Mouse (Mus musculus) hindbrain, embryonic 16.5 days (tissue): ENCODE data around the gene 4932438H23Rik. TPM values are rescaled to one million over a fixed set of nuclear protein-coding genes. Genes with fewer than 3 reads are reported as not detected.

Experiments used
- ATAC-seq: fragments of 200-750 bp; cut with Nextera tagmentation; 2 replicates; pipeline ENCODE4 v1.8.0; 2017; ENCODE audit warnings: moderate TSS enrichment, moderate library complexity
- H3K27ac ChIP-seq: fragments of 300-500 bp; sonication (generic); 2 replicates; pipeline ENCODE4 v1.5.1; 2014; ENCODE audit warnings: low read depth, mild to moderate bottlenecking, control low read depth, low read length, moderate library complexity
- H3K27me3 ChIP-seq: fragments of 300-500 bp; sonication (generic); replicated peaks from 2 replicates; pipeline ENCODE4 v1.6.1; 2014; ENCODE audit warnings: low read length; ENCODE audit not compliant: control insufficient read depth, insufficient read depth
- H3K36me3 ChIP-seq: fragments of 300-500 bp; sonication (generic); 2 replicates; pipeline ENCODE4 v1.6.1; 2014; ENCODE audit warnings: mild to moderate bottlenecking, low read length, moderate library complexity, mixed read lengths; ENCODE audit not compliant: control insufficient read depth, insufficient read depth
- H3K4me1 ChIP-seq: fragments of 300-500 bp; sonication (generic); 2 replicates; pipeline ENCODE4 v1.6.1; 2014; ENCODE audit warnings: low read depth, low read length; ENCODE audit not compliant: control insufficient read depth, insufficient read depth
- H3K4me2 ChIP-seq: fragments of 300-500 bp; sonication (generic); 2 replicates; pipeline ENCODE4 v1.6.1; 2014; ENCODE audit warnings: mild to moderate bottlenecking, low read length, control low read depth, moderate library complexity
- H3K4me3 ChIP-seq: fragments of 300-500 bp; sonication (generic); 2 replicates; pipeline ENCODE4 v1.5.1; 2014; ENCODE audit warnings: mild to moderate bottlenecking, low read length, control low read depth, moderate library complexity
- H3K9ac ChIP-seq: fragments of 300-500 bp; sonication (generic); 2 replicates; pipeline ENCODE4 v1.6.1; 2014; ENCODE audit warnings: low read depth, mild to moderate bottlenecking, control low read depth, low read length, moderate library complexity
- H3K9me3 ChIP-seq: fragments of 300-500 bp; sonication (generic); 2 replicates; pipeline ENCODE4 v1.6.1; 2014; ENCODE audit warnings: mild to moderate bottlenecking, low read length, moderate library complexity; ENCODE audit not compliant: control insufficient read depth
- WGBS: fragments of 180-500 bp; shearing (Covaris S2); extraction: QIAGEN DNeasy Blood & Tissue Kit; methylation state at CpG from one replicate; pipeline ENCODE4 v1.1.7; 2014; 5-methylcytosine and 5-hydroxymethylcytosine counted together
- polyA plus RNA-seq: library from polyadenylated mRNA; unstranded; fragments of >200 nt; fragmentation: Nextera tagmentation; extraction: Ambion mirVana; gene quantifications from 2 replicates; pipeline ENCODE4 v1.2.1, GENCODE M21; 2015

4932438H23Rik gene
- polyA plus RNA-seq, 1 experiment from 2014 or later, result 0.88 TPM

DNA sequence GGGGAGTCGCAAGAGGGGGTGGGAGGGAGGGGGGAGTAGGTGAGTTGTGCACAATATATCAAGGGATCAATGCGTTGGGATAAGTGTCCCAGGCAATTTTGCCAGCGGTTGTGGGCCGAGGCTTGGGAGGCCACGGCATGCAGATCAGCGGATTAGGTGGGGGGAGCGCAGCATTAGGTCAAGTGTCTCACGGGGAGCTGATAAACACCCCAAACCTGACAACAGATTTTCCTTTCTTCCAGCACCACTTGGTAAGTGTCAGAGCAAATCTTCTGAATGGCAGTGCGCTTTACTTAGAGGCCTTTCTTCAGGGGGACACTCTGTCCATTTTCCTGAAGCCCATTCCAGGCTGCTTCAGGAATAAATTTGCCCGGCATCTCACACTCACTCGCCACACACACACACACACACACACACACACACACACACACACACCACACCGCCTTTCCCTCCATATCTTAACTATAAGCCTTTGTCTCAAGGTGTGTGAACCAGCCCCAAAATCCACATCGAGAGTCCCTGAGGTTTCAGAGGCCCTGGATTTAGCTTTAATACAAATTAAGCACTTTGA lies 10.6 kb upstream of the 4932438H23Rik start:
- no peaks in the 10 kb centered on the region for H3K36me3 ChIP-seq
- H3K4me1 ChIP-seq, result no peaks in the 10 kb centered on the region
- H3K9ac ChIP-seq, result no peak overlapping the region
- H3K27me3 ChIP-seq, result peaks cover 3% of the 10 kb centered on the region; the same call in 1 of the 2 replicates
- no peak for ATAC-seq
- H3K4me3 ChIP-seq, result no peak overlapping the region
- H3K9me3 ChIP-seq, result no peaks in the 10 kb centered on the region
- 41% methylated on average over 13 of the region's 13 CpGs for WGBS
- no peak overlapping the region for H3K27ac ChIP-seq
- no peak overlapping the region for H3K4me2 ChIP-seq

DNA sequence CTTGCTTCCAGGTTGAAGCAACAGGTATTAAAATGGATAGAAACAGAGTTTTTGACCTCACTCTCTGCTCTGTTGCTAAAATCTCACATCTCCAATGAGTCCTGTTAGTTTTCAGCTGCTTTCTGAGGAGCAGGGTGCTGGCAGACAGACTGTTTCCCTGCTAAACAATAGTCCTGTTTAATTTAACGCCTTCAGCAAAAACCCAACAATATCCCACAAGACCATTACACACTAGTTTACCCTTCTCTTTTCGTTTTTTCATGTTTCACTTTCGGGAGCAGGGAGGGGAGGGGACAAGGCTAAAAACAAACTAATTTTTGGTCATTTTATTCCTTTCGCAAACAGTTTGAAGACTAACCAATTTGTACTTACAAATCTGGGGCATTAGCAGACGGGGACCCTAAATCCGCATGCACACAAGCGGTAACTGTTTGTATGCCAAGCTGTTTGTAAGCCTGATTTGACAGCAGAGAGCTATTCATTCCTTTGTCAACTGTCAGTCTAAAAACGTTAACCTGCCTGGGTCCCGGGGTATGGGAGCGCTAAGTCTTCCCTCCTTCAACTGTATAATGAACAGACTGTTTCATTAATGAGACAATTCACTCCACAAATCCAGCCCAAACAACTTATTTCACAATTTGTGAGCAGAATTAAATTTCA lies 10.0 kb upstream of the 4932438H23Rik start:
- 41% methylated on average over 10 of the region's 10 CpGs for WGBS

DNA sequence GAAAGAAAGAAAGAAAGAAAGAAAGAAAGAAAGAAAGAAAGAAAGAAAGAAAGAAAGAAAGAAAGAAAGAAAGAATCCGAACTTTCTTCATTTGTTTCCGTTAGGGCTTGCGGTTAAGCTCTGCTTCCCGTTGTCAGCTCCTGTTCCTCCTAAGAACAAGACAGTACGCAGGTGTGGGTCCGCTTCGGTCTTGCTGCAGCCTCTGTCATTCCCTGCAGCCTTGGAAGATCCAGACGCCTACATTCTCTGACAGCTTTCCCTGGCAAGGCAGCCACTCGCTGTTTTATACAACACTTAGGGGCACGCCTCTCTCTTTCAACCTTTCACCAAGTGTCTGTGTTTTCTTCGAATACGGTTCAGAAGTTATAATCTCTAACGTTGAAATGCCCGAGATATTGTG lies 8.5 kb upstream of the 4932438H23Rik start:
- 81% methylated on average over 14 of the region's 14 CpGs for WGBS
- no peak for ATAC-seq
- H3K27ac ChIP-seq, result no peak overlapping the region
- no peaks in the 10 kb centered on the region; the same call in 1 of the 2 replicates for H3K27me3 ChIP-seq
- H3K36me3 ChIP-seq, result no peaks in the 10 kb centered on the region
- H3K4me1 ChIP-seq, result no peaks in the 10 kb centered on the region; the same call in 1 of the 2 replicates
- no peak overlapping the region for H3K9ac ChIP-seq
- no peak overlapping the region for H3K4me3 ChIP-seq
- no peak overlapping the region for H3K4me2 ChIP-seq
- H3K9me3 ChIP-seq, result no peaks in the 10 kb centered on the region

More for the DNA sequence above, 10.0 kb upstream of the 4932438H23Rik start:
- no peaks in the 10 kb centered on the region for H3K36me3 ChIP-seq
- H3K27me3 ChIP-seq, result peaks cover 3% of the 10 kb centered on the region; the same call in 1 of the 2 replicates
- no peak overlapping the region for H3K9ac ChIP-seq
- H3K27ac ChIP-seq, result no peak overlapping the region
- H3K4me2 ChIP-seq, result no peak overlapping the region
- no peak for ATAC-seq
- no peak overlapping the region for H3K4me3 ChIP-seq
- no peaks in the 10 kb centered on the region for H3K9me3 ChIP-seq
- H3K4me1 ChIP-seq, result no peaks in the 10 kb centered on the region

DNA sequence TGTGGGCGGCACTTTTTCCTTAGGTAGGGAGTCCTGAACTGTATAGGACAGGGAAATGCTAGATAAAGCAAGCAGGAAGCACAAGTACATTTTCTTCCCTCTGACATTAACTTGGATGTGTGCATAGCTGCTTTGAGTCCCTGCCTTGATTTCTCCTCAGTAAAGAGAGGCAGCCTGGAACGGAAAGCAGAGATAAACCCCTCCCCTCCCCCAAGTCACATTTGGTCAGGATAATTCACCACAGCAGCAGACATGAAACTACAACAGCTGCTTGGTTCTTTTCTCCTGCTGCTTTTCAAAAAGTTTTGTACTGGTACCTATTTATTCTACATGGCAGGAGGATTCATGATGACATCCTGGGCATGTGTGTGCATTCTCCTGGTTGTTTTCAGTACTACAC lies 5.6 kb upstream of the 4932438H23Rik start:
- 64% methylated on average over 2 of the region's 2 CpGs for WGBS
- no peak for ATAC-seq
- no peaks in the 10 kb centered on the region for H3K36me3 ChIP-seq
- H3K9me3 ChIP-seq, result no peaks in the 10 kb centered on the region
- H3K27me3 ChIP-seq, result no peaks in the 10 kb centered on the region
- no peak overlapping the region for H3K9ac ChIP-seq
- no peak overlapping the region for H3K27ac ChIP-seq
- no peaks in the 10 kb centered on the region; the same call in 1 of the 2 replicates for H3K4me1 ChIP-seq
- no peak overlapping the region for H3K4me3 ChIP-seq
- H3K4me2 ChIP-seq, result no peak overlapping the region

DNA sequence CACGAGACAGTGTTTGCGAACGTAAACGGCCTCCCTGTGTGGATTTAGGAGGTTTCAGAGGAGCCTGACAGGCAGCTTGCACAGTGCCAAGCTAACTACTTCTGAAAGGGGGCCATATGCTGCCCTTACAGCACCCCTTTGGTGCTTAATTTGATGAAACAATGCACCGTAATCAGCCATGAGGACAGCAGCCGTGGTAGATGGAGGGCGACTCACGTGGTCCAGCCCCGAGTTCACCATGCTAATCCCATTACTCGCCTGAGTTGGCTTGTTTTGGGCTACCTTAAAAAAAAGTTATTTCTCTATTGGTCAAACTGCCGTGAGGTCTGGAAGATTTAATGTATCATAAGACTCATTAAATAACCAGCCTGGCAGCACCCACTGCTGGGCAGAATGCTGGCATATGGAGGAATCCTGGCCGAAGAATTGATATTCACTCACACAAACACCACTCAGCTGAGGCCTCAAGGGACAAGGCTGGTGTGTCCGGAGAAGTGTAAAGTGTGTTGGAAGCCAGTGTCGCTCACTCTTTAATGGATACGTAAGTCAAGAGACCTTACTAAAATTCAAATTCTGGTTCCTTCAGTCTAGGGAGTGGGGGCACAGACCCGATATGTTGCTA lies 4.6 kb upstream of the 4932438H23Rik start:
- peak overlapping the region; percentile 11; the same call in 1 of the 2 replicates for H3K4me2 ChIP-seq

DNA sequence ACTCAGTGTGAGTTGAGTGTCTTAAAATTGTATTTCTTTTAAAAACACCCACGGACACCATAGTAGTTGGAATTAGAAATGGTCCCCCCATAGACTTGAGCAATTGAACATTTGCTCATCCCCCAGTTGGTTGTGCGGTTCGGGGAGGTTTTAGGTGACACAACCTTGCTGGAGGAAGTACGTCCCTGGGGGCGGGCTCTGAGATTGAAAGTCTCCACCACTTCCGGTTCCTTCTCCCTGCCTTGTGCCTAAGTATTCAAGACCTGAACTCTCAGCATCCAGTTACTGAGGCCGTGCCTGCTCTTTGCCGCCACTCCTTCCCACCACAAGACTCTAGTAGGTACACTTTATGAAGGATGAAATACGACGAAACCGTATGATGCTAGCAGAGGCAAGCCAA lies 2.9 kb upstream of the 4932438H23Rik start:
- 0 out of 2 replicates have a peak, but pooled peaks cover 2% of the 10 kb centered on the region for H3K27me3 ChIP-seq

More for the DNA sequence above, 4.6 kb upstream of the 4932438H23Rik start:
- ATAC-seq, result peak; percentile 88
- 0 out of 2 replicates have a peak, but pooled peaks cover under 1% of the 10 kb centered on the region for H3K27me3 ChIP-seq
- H3K27ac ChIP-seq, result no peak overlapping the region
- no peak overlapping the region for H3K4me3 ChIP-seq
- 38% methylated on average over 16 of the region's 16 CpGs for WGBS
- H3K9me3 ChIP-seq, result no peaks in the 10 kb centered on the region
- H3K9ac ChIP-seq, result no peak overlapping the region
- H3K4me1 ChIP-seq, result no peaks in the 10 kb centered on the region; the same call in 1 of the 2 replicates
- H3K36me3 ChIP-seq, result no peaks in the 10 kb centered on the region

DNA sequence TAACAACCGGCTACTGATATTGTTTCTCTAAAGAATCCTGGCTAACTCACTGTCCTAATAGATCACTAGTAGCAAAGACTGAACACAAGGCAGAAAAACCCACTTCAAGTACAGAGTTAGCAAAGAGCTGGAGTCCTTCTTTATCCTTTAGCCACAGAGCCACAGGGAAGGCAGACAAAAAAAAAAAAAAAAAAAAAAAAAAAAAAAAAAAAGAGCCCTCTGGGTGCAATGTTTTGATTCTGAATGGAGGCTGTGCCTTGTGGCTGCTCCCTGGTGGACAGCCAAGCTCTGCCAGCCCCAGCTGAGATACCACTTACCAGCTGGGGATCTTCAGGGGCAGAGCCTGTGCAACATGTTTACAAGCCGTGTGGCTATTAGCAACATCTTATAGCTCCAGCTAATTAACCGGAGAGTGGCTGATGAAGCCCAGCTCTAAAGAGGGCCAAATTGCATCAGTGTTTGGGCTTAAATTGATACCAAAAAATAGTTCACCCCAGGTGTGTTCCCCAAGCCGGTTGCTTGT lies 2.1 kb upstream of the 4932438H23Rik start:
- WGBS, result 59% methylated on average over 4 of the region's 4 CpGs
- H3K9me3 ChIP-seq, result no peaks in the 10 kb centered on the region

More for the DNA sequence above, 2.9 kb upstream of the 4932438H23Rik start:
- no peak overlapping the region for H3K4me2 ChIP-seq
- no peak overlapping the region for H3K27ac ChIP-seq
- ATAC-seq, result no peak
- H3K4me3 ChIP-seq, result no peak overlapping the region
- H3K9me3 ChIP-seq, result no peaks in the 10 kb centered on the region
- H3K4me1 ChIP-seq, result no peaks in the 10 kb centered on the region; the same call in 1 of the 2 replicates
- WGBS, result 93% methylated on average over 11 of the region's 11 CpGs
- H3K36me3 ChIP-seq, result no peaks in the 10 kb centered on the region
- no peak overlapping the region for H3K9ac ChIP-seq

DNA sequence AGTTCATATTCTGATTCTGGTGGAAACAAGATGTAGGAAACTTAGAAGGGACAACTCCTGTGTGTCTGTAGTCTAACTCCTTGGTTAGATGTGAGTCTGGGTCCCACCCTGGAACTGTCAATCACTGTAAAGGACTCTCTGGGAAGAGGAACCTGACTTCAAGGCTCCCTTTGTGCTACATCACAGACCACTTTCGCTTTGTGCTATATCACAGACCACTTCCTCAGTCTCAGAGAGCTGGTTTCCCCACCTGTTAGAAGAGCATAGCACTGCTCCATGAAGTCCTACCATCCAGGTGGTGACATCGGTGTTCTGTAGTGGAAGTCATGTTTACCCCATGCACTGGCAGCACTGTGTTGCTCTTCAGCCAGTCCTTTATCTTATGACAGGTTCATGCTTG lies 1.1 kb upstream of the 4932438H23Rik start:
- no peak overlapping the region for H3K27ac ChIP-seq
- no peak overlapping the region for H3K9ac ChIP-seq
- WGBS, result 92% methylated on average over 2 of the region's 2 CpGs
- no peak overlapping the region for H3K4me2 ChIP-seq
- H3K27me3 ChIP-seq, result 0 out of 2 replicates have a peak, but pooled peaks cover 4% of the 10 kb centered on the region
- no peak overlapping the region for H3K4me3 ChIP-seq
- no peaks in the 10 kb centered on the region for H3K9me3 ChIP-seq
- no peaks in the 10 kb centered on the region; the same call in 1 of the 2 replicates for H3K4me1 ChIP-seq
- H3K36me3 ChIP-seq, result no peaks in the 10 kb centered on the region
- ATAC-seq, result no peak

More for the DNA sequence above, 2.1 kb upstream of the 4932438H23Rik start:
- Histone ChIP-seq H3K36me3 (no peaks in the 10 kb centered on the region), H3K27me3 (0 out of 2 replicates have a peak, but pooled peaks cover 4% of the 10 kb centered on the region), H3K9ac (no peak overlapping the region), H3K27ac (no peak overlapping the region), H3K4me1 (no peaks in the 10 kb centered on the region; the same call in 1 of the 2 replicates), H3K4me3 (no peak overlapping the region), H3K4me2 (no peak overlapping the region)
- ATAC-seq, result no peak
